Mouse (Mus musculus): ENCODE measurements around the gene Gpsm3. TPM values are rescaled to one million over a fixed set of nuclear protein-coding genes. Genes with fewer than 3 reads are reported as not detected.

The Gpsm3 gene
- total RNA-seq, 2 experiments from 2014 or later = 2.1 to 2.2 TPM

- no peak for DNase-seq
Observed at GRCm38 (mm10) chr17:34583819-34584218, 5.8 kb upstream of the Gpsm3 start.

GRCm38 (mm10) chr17:34585121-34585520, 4.5 kb upstream of the Gpsm3 start:
- no peak for DNase-seq

- DNase-seq = no peak
Observed at GRCm38 (mm10) chr17:34585877-34586771, 3.5 kb upstream of the Gpsm3 start.

GRCm38 (mm10) chr17:34586796-34587422, 2.7 kb upstream of the Gpsm3 start:
- DNase-seq = peak; percentile 80 to 84

GRCm38 (mm10) chr17:34587423-34587811, 2.2 kb upstream of the Gpsm3 start:
- peak; percentile 98 for DNase-seq

GRCm38 (mm10) chr17:34587814-34588213, 1.8 kb upstream of the Gpsm3 start:
- DNase-seq = no peak

GRCm38 (mm10) chr17:34588767-34589166, 839 bp upstream of the Gpsm3 start:
- DNase-seq = no peak

GRCm38 (mm10) chr17:34589206-34589605, 400 bp upstream of the Gpsm3 start:
- no peak for DNase-seq

- no peak for DNase-seq
Observed at GRCm38 (mm10) chr17:34590154-34590987, 765 bp downstream of the Gpsm3 start.

- DNase-seq = no peak
Observed at GRCm38 (mm10) chr17:34591029-34591993, 1.7 kb downstream of the Gpsm3 start, which contains the start of gene Pbx2. TSS of gene Pbx2 (plus strand) at chr17:34591266.

- peak; percentile 79 to 81 for DNase-seq
Observed at GRCm38 (mm10) chr17:34591994-34592375, 2.4 kb downstream of the Gpsm3 start.

- DNase-seq = no peak
Observed at GRCm38 (mm10) chr17:34592581-34593549, 3.3 kb downstream of the Gpsm3 start.

- DNase-seq = no peak
Observed at GRCm38 (mm10) chr17:34593752-34594525, 4.3 kb downstream of the Gpsm3 start.

GRCm38 (mm10) chr17:34596098-34596497, 6.5 kb downstream of the Gpsm3 start:
- no peak for DNase-seq

- peak in 1 of 2 experiments; percentile 5 for DNase-seq
Observed at GRCm38 (mm10) chr17:34597566-34598095, 8.0 kb downstream of the Gpsm3 start, which contains the start of gene Ager. TSS of gene Ager (plus strand) at chr17:34597862.

GRCm38 (mm10) chr17:34599891-34600290, 10.3 kb downstream of the Gpsm3 start:
- DNase-seq = no peak

- no peak for DNase-seq
Observed at GRCm38 (mm10) chr17:34601796-34602195, 12.2 kb downstream of the Gpsm3 start.

- DNase-seq = peak; percentile 96 to 97
Observed at GRCm38 (mm10) chr17:34603375-34604060, 13.9 kb downstream of the Gpsm3 start, which contains the start of gene Rnf5. TSS of gene Rnf5 (minus strand) at chr17:34603690.

Measured in layer of hippocampus, postnatal 36 days (tissue).